Mouse (Mus musculus) cerebellum, postnatal 36 days (tissue): Measurements from ENCODE around the gene Sbno1.
"Not testable (repeated sequence)": the region's sequence is repeated elsewhere in the genome, so short reads cannot be mapped to it uniquely, and the experiment has no call there.

ENCODE experiments used
- DNase-seq, 2 experiments: peaks; one replicate each; pipeline ENCODE4 v3.0.0; 2021 to 2022; ENCODE audit warnings: mixed read lengths in 2 of 2

The Sbno1 gene

GRCm38 (mm10) chr5:124425412-124426259, at the start of gene Sbno1:
Gene Sbno1 (minus strand): TSS chr5:124426001.
- DNase-seq, result peak; percentile 92 to 96

- DNase-seq, result no peak
Observed at GRCm38 (mm10) chr5:124470591-124471171, 44.9 kb upstream of the Sbno1 start.

GRCm38 (mm10) chr5:124469486-124469885, 43.7 kb upstream of the Sbno1 start:
- DNase-seq, result no peak

- no peak for DNase-seq
Observed at GRCm38 (mm10) chr5:124468365-124468764, 42.6 kb upstream of the Sbno1 start.

GRCm38 (mm10) chr5:124467766-124468165, 42.0 kb upstream of the Sbno1 start:
- DNase-seq, result no peak

- DNase-seq, result no peak
Observed at GRCm38 (mm10) chr5:124464905-124465304, 39.1 kb upstream of the Sbno1 start.

- no peak for DNase-seq
Observed at GRCm38 (mm10) chr5:124463462-124463861, 37.7 kb upstream of the Sbno1 start.

GRCm38 (mm10) chr5:124462297-124463025, 36.7 kb upstream of the Sbno1 start:
- no peak for DNase-seq

GRCm38 (mm10) chr5:124460922-124461321, 35.1 kb upstream of the Sbno1 start:
- DNase-seq, result not testable (repeated sequence)

- DNase-seq, result no peak
Observed at GRCm38 (mm10) chr5:124456762-124457161, 31.0 kb upstream of the Sbno1 start.

- no peak for DNase-seq
Observed at GRCm38 (mm10) chr5:124454082-124454419, 28.2 kb upstream of the Sbno1 start.

GRCm38 (mm10) chr5:124453339-124454081, 27.7 kb upstream of the Sbno1 start:
- DNase-seq, result peak; percentile 54 to 55

- peak; percentile 36 for DNase-seq
Observed at GRCm38 (mm10) chr5:124452494-124453228, 26.9 kb upstream of the Sbno1 start.

- DNase-seq, result no peak
Observed at GRCm38 (mm10) chr5:124450641-124451340, 25.0 kb upstream of the Sbno1 start.

GRCm38 (mm10) chr5:124450051-124450450, 24.2 kb upstream of the Sbno1 start:
- DNase-seq, result no peak

- DNase-seq, result no peak
Observed at GRCm38 (mm10) chr5:124449494-124449893, 23.7 kb upstream of the Sbno1 start.

- peak in 1 of 2 experiments; percentile 43 for DNase-seq
Observed at GRCm38 (mm10) chr5:124446301-124446881, 20.6 kb upstream of the Sbno1 start.

GRCm38 (mm10) chr5:124445621-124446293, 20.0 kb upstream of the Sbno1 start:
- DNase-seq, result peak; percentile 37 to 46

GRCm38 (mm10) chr5:124444661-124445561, 19.1 kb upstream of the Sbno1 start:
- DNase-seq, result peak; percentile 73 to 83
